Mouse (Mus musculus) lung, embryonic 16.5 days (tissue): ENCODE measurements around the gene Arntl. TPM values are rescaled to one million over a fixed set of nuclear protein-coding genes. Genes with fewer than 3 reads are reported as not detected.

ENCODE experiments used
- ATAC-seq: fragments of 200-750 bp; cut with Nextera tagmentation; 2 replicates; pipeline ENCODE4 v1.8.0; 2017; ENCODE audit warnings: low read depth, mild to moderate bottlenecking, moderate library complexity
- H3K27ac ChIP-seq: fragments of 300-500 bp; sonication (generic); 2 replicates; pipeline ENCODE4 v1.5.1; 2014; ENCODE audit warnings: mild to moderate bottlenecking, control low read depth, low read length
- H3K27me3 ChIP-seq: fragments of 300-500 bp; sonication (generic); 2 replicates; pipeline ENCODE4 v1.6.1; 2014; ENCODE audit warnings: low read depth, low read length, mixed read lengths; ENCODE audit not compliant: control insufficient read depth, insufficient read depth
- H3K36me3 ChIP-seq: fragments of 300-500 bp; sonication (generic); 2 replicates; pipeline ENCODE4 v1.6.1; 2014; ENCODE audit warnings: low read length; ENCODE audit not compliant: control insufficient read depth, insufficient read depth
- H3K4me1 ChIP-seq: fragments of 300-500 bp; sonication (generic); replicated peaks from 2 replicates; pipeline ENCODE4 v1.6.1; 2014; ENCODE audit warnings: low read length, mixed read lengths; ENCODE audit not compliant: control insufficient read depth, insufficient read depth
- H3K4me2 ChIP-seq: fragments of 300-500 bp; sonication (generic); 2 replicates; pipeline ENCODE4 v1.6.1; 2014; ENCODE audit warnings: low read depth, low read length, control low read depth
- H3K4me3 ChIP-seq: fragments of 300-500 bp; sonication (generic); 2 replicates; pipeline ENCODE4 v1.5.1; 2014; ENCODE audit warnings: mild to moderate bottlenecking, low read length, control low read depth
- H3K9ac ChIP-seq: fragments of 300-500 bp; sonication (generic); 2 replicates; pipeline ENCODE4 v1.6.1; 2014; ENCODE audit warnings: low read length, control low read depth
- H3K9me3 ChIP-seq: fragments of 300-500 bp; sonication (generic); 2 replicates; pipeline ENCODE4 v1.6.1; 2016; ENCODE audit warnings: low read length; ENCODE audit not compliant: control insufficient read depth
- WGBS: fragments of 180-500 bp; shearing (Covaris S2); extraction: QIAGEN DNeasy Blood & Tissue Kit; methylation state at CpG from one replicate; pipeline ENCODE4 v1.1.7; 2014; 5-methylcytosine and 5-hydroxymethylcytosine counted together
- polyA plus RNA-seq: library from polyadenylated mRNA; unstranded; fragments of >200 nt; fragmentation: Nextera tagmentation; extraction: Ambion mirVana; gene quantifications from 2 replicates; pipeline ENCODE4 v1.2.1, GENCODE M21; 2015

Gene Arntl
- polyA plus RNA-seq, 1 experiment from 2014 or later: 13.5 TPM

- Histone ChIP-seq H3K27me3 (no peaks in the 10 kb centered on the region), H3K4me1 (no peaks in the 10 kb centered on the region), H3K4me2 (no peak overlapping the region), H3K27ac (no peak overlapping the region), H3K9ac (no peak overlapping the region), H3K4me3 (no peak overlapping the region), H3K9me3 (no peaks in the 10 kb centered on the region), H3K36me3 (no peaks in the 10 kb centered on the region)
- ATAC-seq: no peak
- 83% methylated on average over 3 of the region's 3 CpGs for WGBS
Measured at GRCm38 (mm10) chr7:113219864-113220263, 12.6 kb downstream of the Arntl start.

DNA sequence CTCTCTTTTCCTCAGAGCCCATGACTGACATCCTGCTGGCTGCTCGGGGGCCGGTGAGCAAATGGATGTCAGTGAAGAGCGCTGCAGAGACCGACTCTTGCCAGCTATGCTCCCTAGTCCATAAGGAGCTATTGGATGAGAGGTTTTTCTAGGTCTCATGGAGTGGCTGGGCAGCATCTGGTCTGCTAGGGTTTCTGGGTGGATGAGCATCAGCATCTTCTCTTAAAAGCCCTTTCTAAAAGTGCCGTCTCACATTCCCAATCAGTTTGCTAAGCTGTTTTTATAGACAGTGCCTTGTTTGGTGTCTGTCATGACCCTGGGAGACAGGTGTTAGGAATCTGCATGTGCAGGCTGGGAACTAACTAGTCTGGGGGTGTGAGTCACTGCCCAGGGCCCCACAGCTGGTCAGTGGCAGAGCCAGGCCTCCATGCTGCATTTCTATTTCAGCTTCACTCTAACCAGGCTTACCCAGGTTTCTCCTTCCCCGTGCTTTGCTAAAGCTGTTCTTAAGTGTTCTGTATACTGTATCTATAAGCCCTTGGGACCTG, 13.5 kb downstream of the Arntl start:
- Histone ChIP-seq H3K4me2 (no peak overlapping the region), H3K36me3 (no peaks in the 10 kb centered on the region), H3K27me3 (no peaks in the 10 kb centered on the region), H3K27ac (no peak overlapping the region), H3K4me1 (no peaks in the 10 kb centered on the region), H3K9me3 (no peaks in the 10 kb centered on the region), H3K9ac (no peak overlapping the region), H3K4me3 (no peak overlapping the region)
- no peak for ATAC-seq
- WGBS: 72% methylated on average over 6 of the region's 6 CpGs

DNA sequence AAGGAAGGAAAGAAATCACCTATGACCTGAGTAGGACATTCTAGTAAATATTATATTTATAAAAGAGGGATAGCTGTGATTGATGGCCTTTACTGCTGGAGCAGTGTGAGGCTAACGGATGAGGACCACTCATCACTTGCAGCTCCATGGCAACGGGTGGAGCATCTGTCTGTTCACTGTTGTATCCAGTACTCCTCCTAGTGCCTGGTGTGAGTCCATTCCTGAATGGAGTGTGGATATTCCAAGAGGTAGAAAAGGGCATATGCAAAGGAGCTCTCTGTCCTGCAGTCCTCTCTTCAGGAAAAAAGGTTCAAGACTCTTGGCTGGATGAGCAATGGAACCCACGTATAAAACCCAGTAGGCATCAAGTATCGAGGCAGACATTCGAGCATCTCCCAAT, 15.6 kb downstream of the Arntl start:
- Histone ChIP-seq H3K4me3 (no peak overlapping the region), H3K27me3 (no peaks in the 10 kb centered on the region), H3K4me2 (no peak overlapping the region), H3K9ac (no peak overlapping the region), H3K4me1 (no peaks in the 10 kb centered on the region), H3K27ac (no peak overlapping the region), H3K36me3 (no peaks in the 10 kb centered on the region), H3K9me3 (no peaks in the 10 kb centered on the region)
- no peak for ATAC-seq
- 84% methylated on average over 5 of the region's 5 CpGs for WGBS

GRCm38 (mm10) chr7:113224620-113225019, 17.4 kb downstream of the Arntl start:
- no peak for ATAC-seq
- no peaks in the 10 kb centered on the region for H3K27me3 ChIP-seq
- no peak overlapping the region for H3K4me3 ChIP-seq
- no peaks in the 10 kb centered on the region for H3K36me3 ChIP-seq
- H3K9ac ChIP-seq: no peak overlapping the region
- H3K27ac ChIP-seq: no peak overlapping the region
- H3K4me2 ChIP-seq: no peak overlapping the region
- 84% methylated on average over 1 of the region's 1 CpGs for WGBS
- H3K4me1 ChIP-seq: no peaks in the 10 kb centered on the region
- no peaks in the 10 kb centered on the region for H3K9me3 ChIP-seq

GRCm38 (mm10) chr7:113228498-113228897, 21.2 kb downstream of the Arntl start:
- no peaks in the 10 kb centered on the region for H3K36me3 ChIP-seq
- no peak overlapping the region for H3K4me2 ChIP-seq
- no peaks in the 10 kb centered on the region for H3K4me1 ChIP-seq
- H3K4me3 ChIP-seq: no peak overlapping the region
- peak; percentile 54; the same call in 1 of the 2 replicates for ATAC-seq
- H3K27me3 ChIP-seq: no peaks in the 10 kb centered on the region
- 55% methylated on average over 6 of the region's 6 CpGs for WGBS
- no peak overlapping the region for H3K27ac ChIP-seq
- no peak overlapping the region for H3K9ac ChIP-seq
- no peaks in the 10 kb centered on the region for H3K9me3 ChIP-seq

- Histone ChIP-seq H3K9me3 (no peaks in the 10 kb centered on the region), H3K36me3 (no peaks in the 10 kb centered on the region), H3K27me3 (no peaks in the 10 kb centered on the region), H3K4me3 (no peak overlapping the region), H3K9ac (no peak overlapping the region), H3K4me2 (no peak overlapping the region), H3K4me1 (peaks cover 16% of the 10 kb centered on the region), H3K27ac (no peak overlapping the region)
- WGBS: 81% methylated on average over 8 of the region's 8 CpGs
- no peak for ATAC-seq
Measured at GRCm38 (mm10) chr7:113236135-113236534, 28.9 kb downstream of the Arntl start.

DNA sequence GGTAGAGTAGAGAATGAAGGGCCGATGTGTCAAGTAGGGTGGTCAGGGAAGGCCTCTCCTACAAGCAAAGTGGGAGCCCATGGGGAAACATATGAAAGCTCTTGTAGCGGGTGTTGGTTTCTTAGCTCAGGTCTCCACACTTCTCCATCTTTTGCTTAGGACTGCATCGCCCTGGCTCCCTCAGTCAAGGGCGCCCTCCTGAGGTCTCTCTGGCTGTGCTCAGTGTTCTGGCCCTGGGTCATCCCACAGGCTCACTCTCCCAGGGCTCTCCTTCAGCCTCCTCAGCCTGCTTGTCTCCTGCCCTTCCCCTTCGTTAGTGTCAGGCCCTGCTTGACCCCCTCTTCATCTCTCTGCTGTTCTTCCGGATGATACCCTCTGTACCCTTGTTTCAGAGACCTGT, 31.1 kb downstream of the Arntl start:
- Histone ChIP-seq H3K27ac (no peak overlapping the region), H3K4me3 (no peak overlapping the region), H3K9ac (no peak overlapping the region), H3K9me3 (no peaks in the 10 kb centered on the region), H3K4me1 (peaks cover 36% of the 10 kb centered on the region), H3K4me2 (no peak overlapping the region), H3K27me3 (no peaks in the 10 kb centered on the region), H3K36me3 (no peaks in the 10 kb centered on the region)
- ATAC-seq: no peak
- WGBS: 86% methylated on average over 6 of the region's 6 CpGs

- no peaks in the 10 kb centered on the region for H3K36me3 ChIP-seq
- H3K27me3 ChIP-seq: no peaks in the 10 kb centered on the region
- H3K9ac ChIP-seq: no peak overlapping the region
- no peaks in the 10 kb centered on the region for H3K9me3 ChIP-seq
- peak overlapping the region; percentile 83; the same call in 1 of the 2 replicates for H3K27ac ChIP-seq
- no peak overlapping the region for H3K4me2 ChIP-seq
- H3K4me1 ChIP-seq: peaks cover 36% of the 10 kb centered on the region
- H3K4me3 ChIP-seq: no peak overlapping the region
- ATAC-seq: peak; percentile 87
- 40% methylated on average over 4 of the region's 4 CpGs for WGBS
Measured at GRCm38 (mm10) chr7:113239448-113240130, 32.3 kb downstream of the Arntl start.

GRCm38 (mm10) chr7:113240438-113240837, 33.2 kb downstream of the Arntl start:
- no peak overlapping the region for H3K9ac ChIP-seq
- H3K4me1 ChIP-seq: peaks cover 36% of the 10 kb centered on the region
- ATAC-seq: peak; percentile 62
- no peaks in the 10 kb centered on the region for H3K36me3 ChIP-seq
- H3K9me3 ChIP-seq: no peaks in the 10 kb centered on the region
- H3K4me2 ChIP-seq: peak overlapping the region; percentile 4; the same call in 1 of the 2 replicates
- H3K27ac ChIP-seq: peak overlapping the region; percentile 83
- no peak overlapping the region for H3K4me3 ChIP-seq
- 23% methylated on average over 1 of the region's 1 CpGs for WGBS
- no peaks in the 10 kb centered on the region for H3K27me3 ChIP-seq
